In the genomic region with DNA sequence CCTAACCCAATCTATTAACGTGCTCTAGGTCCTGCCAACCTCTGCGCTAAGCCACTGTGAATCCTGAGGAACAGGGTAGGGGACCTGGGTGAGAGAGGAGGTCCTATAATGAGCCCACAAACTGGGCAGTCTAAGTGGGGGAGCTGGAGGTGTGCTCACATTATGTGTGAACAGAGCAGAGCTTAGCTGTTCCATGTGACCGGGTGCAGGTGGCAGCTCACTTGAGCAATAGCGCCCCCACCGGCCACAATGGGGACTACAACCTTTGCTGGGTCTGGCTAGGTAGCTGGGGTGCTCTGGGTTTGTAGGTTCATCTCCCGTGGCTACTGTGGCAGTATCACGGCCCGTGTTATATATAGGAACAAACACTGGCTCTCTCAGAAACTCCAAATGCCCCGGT, we compare ENCODE assay signal across 9 mouse cellular contexts. TPM values are rescaled to one million over a fixed set of nuclear protein-coding genes. Genes with fewer than 3 reads are reported as not detected.
DNase-seq lines count a peak whose midpoint lies in the region; ATAC-seq and TF ChIP-seq lines count a peak whose summit lies in the region.
"Had no signal": no experiment of that assay in that cellular context is flagged by ENCODE, and none has a peak within 500 bp of the region (broad histone marks: within the 10 kb centered on the region; RNA-seq: fewer than 3 reads in every experiment).

No protein-coding gene starts in this region.

- ATAC-seq in hindbrain, embryonic 13.5 days (ENCODE audit: low FRiP score), result no peak

- H3K4me3 ChIP-seq in hindbrain, embryonic 10.5 days, result no peak overlapping the region
- no peak overlapping the region for H3K4me3 ChIP-seq in hindbrain, embryonic 13.5 days
- no peak overlapping the region for H3K4me3 ChIP-seq in ES-Bruce4 (ENCODE audit: low read depth, low read length)
- no peak overlapping the region for H3K4me3 ChIP-seq in lung, adult 2 months (replicated peaks; ENCODE audit: extremely low read depth, low read depth, low read length)
- H3K4me3 ChIP-seq in thymus, adult 2 months (ENCODE audit: control insufficient read depth, insufficient read depth, low read length), result no peak overlapping the region
- no peak overlapping the region for H3K4me3 ChIP-seq in forebrain, embryonic 10.5 days
- H3K4me3 ChIP-seq: erythroblast, embryonic 14.5 days had no signal

- no peaks in the 10 kb centered on the region for H3K9me3 ChIP-seq in hindbrain, embryonic 10.5 days
- H3K9me3 ChIP-seq in hindbrain, embryonic 13.5 days, result no peaks in the 10 kb centered on the region
- no peaks in the 10 kb centered on the region for H3K9me3 ChIP-seq in ES-Bruce4 (replicated peaks; ENCODE audit: control insufficient read depth, insufficient read depth, low read length, poor library complexity, severe bottlenecking)
- H3K9me3 ChIP-seq in forebrain, embryonic 10.5 days, result no peaks in the 10 kb centered on the region

- TF ChIP-seq POLR2A in ES-Bruce4 (IDR thresholded peaks at IDR 0.05; ENCODE audit: insufficient read depth, low read length), result no peak
- TF ChIP-seq POLR2A in lung, adult 2 months (IDR thresholded peaks at IDR 0.05; ENCODE audit: borderline replicate concordance, extremely low read depth, low read depth, low read length), result no peak
- no peak for TF ChIP-seq POLR2A in thymus, adult 2 months (IDR thresholded peaks at IDR 0.05; ENCODE audit: control insufficient read depth, extremely low read depth, insufficient read depth, low read length, poor library complexity)

- no peak overlapping the region for H3K9ac ChIP-seq in hindbrain, embryonic 13.5 days
- no peak overlapping the region for H3K9ac ChIP-seq in ES-Bruce4 (ENCODE audit: low read depth, poor library complexity, severe bottlenecking)

- peaks cover 20% of the 10 kb centered on the region for H3K4me1 ChIP-seq in hindbrain, embryonic 10.5 days (replicated peaks)
- H3K4me1 ChIP-seq in hindbrain, embryonic 13.5 days (replicated peaks), result peaks cover 12% of the 10 kb centered on the region
- H3K4me1 ChIP-seq in ES-Bruce4 (ENCODE audit: control insufficient read depth, insufficient read depth, low read length), result peaks cover 7% of the 10 kb centered on the region
- H3K4me1 ChIP-seq in lung, adult 2 months (ENCODE audit: control insufficient read depth, insufficient read depth, low read length), result no peaks in the 10 kb centered on the region
- H3K4me1 ChIP-seq in thymus, adult 2 months (replicated peaks; ENCODE audit: control insufficient read depth, insufficient read depth, low read length), result peaks cover 37% of the 10 kb centered on the region
- H3K4me1 ChIP-seq in forebrain, embryonic 10.5 days, result peaks cover 39% of the 10 kb centered on the region

- WGBS in hindbrain, embryonic 10.5 days, result 62% methylated on average over 9 of the region's 9 CpGs
- 59% methylated on average over 9 of the region's 9 CpGs for WGBS in hindbrain, embryonic 13.5 days
- 52% methylated on average over 9 of the region's 9 CpGs for WGBS in lung, adult 2 months
- 57% methylated on average over 9 of the region's 9 CpGs for WGBS in thymus, adult 2 months
- WGBS in forebrain, embryonic 10.5 days, result 56% methylated on average over 9 of the region's 9 CpGs

- DNase-seq in hindbrain, embryonic 10.5 days (ENCODE audit: low spot score), result peak; percentile 21
- DNase-seq in c-Kit-positive CD71-positive TER-119-negative erythroid progenitor cells, embryonic 14.5 days (ENCODE audit: low read depth), result peak; percentile 39
- DNase-seq in lung, adult 2 months, result peak; percentile 19
- peak; percentile 63 for DNase-seq in thymus, adult 2 months
- DNase-seq in yolk sac, embryonic 10.5 days (ENCODE audit: low spot score), result no peak
- DNase-seq in forebrain, embryonic 10.5 days (ENCODE audit: extremely low spot score, low spot score), result no peak

- TF ChIP-seq CTCF in ES-Bruce4 (IDR thresholded peaks at IDR 0.05; ENCODE audit: low read depth, low read length), result peak; percentile 86
- TF ChIP-seq CTCF in lung, adult 2 months (IDR thresholded peaks at IDR 0.05; ENCODE audit: insufficient read depth, low read length), result peak; percentile 58
- peak; percentile 66; the same call in 1 of the 2 replicates for TF ChIP-seq CTCF in thymus, adult 2 months (IDR thresholded peaks at IDR 0.05; ENCODE audit: borderline replicate concordance, control insufficient read depth, extremely low read depth, insufficient read depth, low read length, poor library complexity)

- H3K36me3 ChIP-seq in hindbrain, embryonic 10.5 days, result no peaks in the 10 kb centered on the region
- no peaks in the 10 kb centered on the region for H3K36me3 ChIP-seq in hindbrain, embryonic 13.5 days
- no peaks in the 10 kb centered on the region for H3K36me3 ChIP-seq in ES-Bruce4 (ENCODE audit: control insufficient read depth, insufficient read depth, low read length, poor library complexity, severe bottlenecking)
- no peaks in the 10 kb centered on the region for H3K36me3 ChIP-seq in thymus, adult 2 months (ENCODE audit: control insufficient read depth, insufficient read depth, low read length)
- no peaks in the 10 kb centered on the region for H3K36me3 ChIP-seq in forebrain, embryonic 10.5 days (replicated peaks)

- H3K27ac ChIP-seq in hindbrain, embryonic 10.5 days, result no peak overlapping the region
- H3K27ac ChIP-seq in hindbrain, embryonic 13.5 days, result no peak overlapping the region
- H3K27ac ChIP-seq in ES-Bruce4 (ENCODE audit: insufficient read depth, low read length), result no peak overlapping the region
- no peak overlapping the region for H3K27ac ChIP-seq in thymus, adult 2 months (ENCODE audit: control insufficient read depth, insufficient read depth, low read length)
- no peak overlapping the region for H3K27ac ChIP-seq in forebrain, embryonic 10.5 days

- no peak overlapping the region for H3K4me2 ChIP-seq in hindbrain, embryonic 13.5 days

- TF ChIP-seq EP300 in ES-Bruce4 (IDR thresholded peaks at IDR 0.05; ENCODE audit: insufficient read depth, low read depth, low read length), result no peak

- peaks cover 6% of the 10 kb centered on the region for H3K27me3 ChIP-seq in hindbrain, embryonic 10.5 days (ENCODE audit: insufficient read depth, poor library complexity, severe bottlenecking)
- H3K27me3 ChIP-seq in hindbrain, embryonic 13.5 days, result 0 out of 2 replicates have a peak, but pooled peaks cover 15% of the 10 kb centered on the region
- H3K27me3 ChIP-seq in ES-Bruce4 (ENCODE audit: control insufficient read depth, insufficient read depth, low read length, poor library complexity, severe bottlenecking), result no peaks in the 10 kb centered on the region
- H3K27me3 ChIP-seq in thymus, adult 2 months (ENCODE audit: control insufficient read depth, insufficient read depth, low read length), result no peaks in the 10 kb centered on the region
- peaks cover 22% of the 10 kb centered on the region for H3K27me3 ChIP-seq in forebrain, embryonic 10.5 days (ENCODE audit: poor library complexity, severe bottlenecking)

RNA-seq across cellular contexts. Expression of a gene that starts 22.5 kb away (rescaled TPM):
- polyA plus RNA-seq in hindbrain, embryonic 10.5 days (2016; fragmentation: Nextera tagmentation; extraction: Ambion mirVana), result 1.8 and 4.8 TPM in 2 replicates
- 23.3 and 33.2 TPM in 2 replicates for polyA plus RNA-seq in hindbrain, embryonic 13.5 days (2015; fragmentation: Nextera tagmentation; extraction: Ambion mirVana)
- polyA plus RNA-seq in ES-Bruce4 (2011; ENCODE audit: insufficient read depth, insufficient read length, low read depth, missing spikeins), result 1.5 and 2.5 TPM in 2 replicates
- polyA plus RNA-seq in lung, adult 2 months (2012; rRNA removed), result 4.0 and 4.9 TPM in 2 replicates
- polyA plus RNA-seq in thymus, adult 2 months (2012; rRNA removed), result 3.4 and 3.5 TPM in 2 replicates
- polyA plus RNA-seq in forebrain, embryonic 10.5 days (2016; fragmentation: Nextera tagmentation; extraction: Ambion mirVana), result 0.54 and 0.81 TPM in 2 replicates
- polyA plus RNA-seq: erythroblast, embryonic 14.5 days had no signal

RNA-seq across cellular contexts. Expression of a gene that starts 48.2 kb away (rescaled TPM):
- polyA plus RNA-seq in hindbrain, embryonic 10.5 days (2016; fragmentation: Nextera tagmentation; extraction: Ambion mirVana), result 0.22 and 0.39 TPM in 2 replicates
- 0.28 and 0.42 TPM in 2 replicates for polyA plus RNA-seq in hindbrain, embryonic 13.5 days (2015; fragmentation: Nextera tagmentation; extraction: Ambion mirVana)
- polyA plus RNA-seq in ES-Bruce4 (2011; ENCODE audit: insufficient read depth, insufficient read length, low read depth, missing spikeins), result 2.0 and 2.7 TPM in 2 replicates
- 0.41 and 0.48 TPM in 2 replicates for polyA plus RNA-seq in lung, adult 2 months (2012; rRNA removed)
- 0.62 and 0.85 TPM in 2 replicates for polyA plus RNA-seq in thymus, adult 2 months (2012; rRNA removed)
- polyA plus RNA-seq in forebrain, embryonic 10.5 days (2016; fragmentation: Nextera tagmentation; extraction: Ambion mirVana), result 0.17 and 0.22 TPM in 2 replicates

Comparison
In these comparisons a context has a peak if more than half of its experiments do, and no peak if none do; other contexts are left out.
1. DNase-seq: peak in hindbrain, embryonic 10.5 days (single experiment), c-Kit-positive CD71-positive TER-119-negative erythroid progenitor cells, embryonic 14.5 days (single experiment), lung, adult 2 months (single experiment) and thymus, adult 2 months (single experiment); none in yolk sac, embryonic 10.5 days (single experiment) and forebrain, embryonic 10.5 days (single experiment).
2. Peak in every context shown above with its lines, with median percentiles within 50 percentile points of each other: CTCF ChIP-seq.